In the genomic region with DNA sequence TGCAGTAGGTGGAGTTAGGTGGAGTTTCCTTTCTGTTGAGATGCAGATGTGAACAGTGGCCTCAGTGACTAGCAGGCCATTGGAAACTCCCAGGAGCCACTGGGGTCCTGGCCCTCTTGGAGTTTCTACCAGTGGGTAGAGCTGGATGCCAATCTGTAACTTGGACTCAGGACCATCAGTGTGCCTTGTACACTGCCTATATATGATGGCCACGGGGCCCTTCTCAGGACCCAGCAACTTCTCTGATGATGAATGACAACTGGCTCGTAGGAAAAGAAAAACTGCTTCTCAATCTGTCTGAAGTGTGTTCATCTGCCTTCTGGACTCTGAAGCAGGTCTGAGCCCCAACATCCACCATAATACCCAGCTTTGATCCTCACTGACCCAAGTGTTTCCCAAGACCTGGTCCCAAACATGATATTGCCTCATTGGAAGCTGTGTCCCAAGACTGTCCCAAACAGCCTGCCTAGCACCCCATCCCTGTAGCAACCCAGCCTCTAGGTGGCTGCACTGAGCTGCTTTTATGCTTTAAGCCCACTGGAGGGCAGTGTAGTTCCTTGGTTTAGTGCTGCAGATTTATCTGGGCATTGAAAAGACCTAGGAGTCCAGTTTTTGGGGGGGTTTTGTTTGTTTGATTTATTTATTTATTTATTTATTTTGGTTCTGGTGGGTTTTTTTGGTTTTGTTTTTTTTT, we compare ENCODE assay signal across 9 mouse cellular contexts. TPM values are rescaled to one million over a fixed set of nuclear protein-coding genes. Genes with fewer than 3 reads are reported as not detected.
DNase-seq lines count a peak whose midpoint lies in the region; ATAC-seq lines count a peak whose summit lies in the region.
"Had no signal": no experiment of that assay in that cellular context is flagged by ENCODE, and none has a peak within 500 bp of the region (broad histone marks: within the 10 kb centered on the region; RNA-seq: fewer than 3 reads in every experiment).

No protein-coding gene starts in this region.

- intact Hi-C loops in heart, postnatal 14 days (cut with DNase I): loop anchor here (1.0 to 5.0 kb wide), 4 partner anchors 49 to 1879 kb away; no protein-coding TSS in a partner anchor

- H3K9me3 ChIP-seq in forebrain, embryonic 12.5 days: no peaks in the 10 kb centered on the region
- no peaks in the 10 kb centered on the region for H3K9me3 ChIP-seq in liver, embryonic 16.5 days (replicated peaks; ENCODE audit: control insufficient read depth, low read length)
- H3K9me3 ChIP-seq in neural tube, embryonic 13.5 days: no peaks in the 10 kb centered on the region
- H3K9me3 ChIP-seq: liver, embryonic 15.5 days had no signal

- H3K4me2 ChIP-seq in forebrain, embryonic 12.5 days: no peak overlapping the region
- H3K4me2 ChIP-seq in liver, embryonic 16.5 days (ENCODE audit: low read depth, low read length): no peak overlapping the region
- no peak overlapping the region for H3K4me2 ChIP-seq in neural tube, embryonic 13.5 days
- H3K4me2 ChIP-seq: liver, embryonic 15.5 days had no signal

- no peak overlapping the region for H3K27ac ChIP-seq in forebrain, embryonic 12.5 days
- H3K27ac ChIP-seq in liver, embryonic 16.5 days (ENCODE audit: low read length): no peak overlapping the region
- no peak overlapping the region for H3K27ac ChIP-seq in neural tube, embryonic 13.5 days (replicated peaks)
- H3K27ac ChIP-seq: liver, embryonic 15.5 days had no signal

- 88% methylated on average over 2 of the region's 2 CpGs for WGBS in forebrain, embryonic 12.5 days
- WGBS in liver, embryonic 16.5 days (ENCODE audit: insufficient replicate concordance): 63% methylated on average over 2 of the region's 2 CpGs
- WGBS in neural tube, embryonic 13.5 days: 83% methylated on average over 2 of the region's 2 CpGs

- peak; percentile 68; the same call in 1 of the 2 replicates for ATAC-seq in forebrain, embryonic 12.5 days (ENCODE audit: low FRiP score)
- ATAC-seq in liver, embryonic 16.5 days (ENCODE audit: low read depth): 0 out of 2 replicates have a peak, but pooled peaks have one; percentile 32
- peak; percentile 70 for ATAC-seq in neural tube, embryonic 13.5 days (ENCODE audit: low read depth)

- H3K36me3 ChIP-seq in forebrain, embryonic 12.5 days (replicated peaks): peaks cover 27% of the 10 kb centered on the region
- peaks cover 14% of the 10 kb centered on the region for H3K36me3 ChIP-seq in liver, embryonic 16.5 days (ENCODE audit: control insufficient read depth, insufficient read depth)
- peaks cover 42% of the 10 kb centered on the region for H3K36me3 ChIP-seq in neural tube, embryonic 13.5 days

- no peak overlapping the region for H3K4me3 ChIP-seq in forebrain, embryonic 12.5 days (replicated peaks)
- H3K4me3 ChIP-seq in liver, embryonic 16.5 days (ENCODE audit: low read depth, low read length): no peak overlapping the region
- no peak overlapping the region for H3K4me3 ChIP-seq in neural tube, embryonic 13.5 days
- H3K4me3 ChIP-seq: liver, embryonic 15.5 days had no signal

- peak; percentile 84 for DNase-seq in ES-CJ7 (ENCODE audit: low read depth, low spot score)
- DNase-seq in c-Kit-positive CD71-positive TER-119-negative erythroid progenitor cells, embryonic 14.5 days (ENCODE audit: low read depth): peak; percentile 62
- DNase-seq in heart, postnatal 14 days: peak; percentile 64 to 81
- peak; percentile 77 to 81 for DNase-seq in kidney, postnatal 4 days
- peak; percentile 16 for DNase-seq in testis, postnatal 14 days (ENCODE audit: low spot score)

- no peaks in the 10 kb centered on the region for H3K4me1 ChIP-seq in forebrain, embryonic 12.5 days
- H3K4me1 ChIP-seq in liver, embryonic 16.5 days (ENCODE audit: control insufficient read depth, low read depth, low read length): no peaks in the 10 kb centered on the region; the same call in 1 of the 2 replicates
- H3K4me1 ChIP-seq in neural tube, embryonic 13.5 days (replicated peaks): no peaks in the 10 kb centered on the region
- H3K4me1 ChIP-seq: liver, embryonic 15.5 days had no signal

- H3K27me3 ChIP-seq in forebrain, embryonic 12.5 days: no peaks in the 10 kb centered on the region
- no peaks in the 10 kb centered on the region for H3K27me3 ChIP-seq in liver, embryonic 16.5 days (ENCODE audit: control insufficient read depth, insufficient read depth, low read depth, low read length)
- no peaks in the 10 kb centered on the region for H3K27me3 ChIP-seq in neural tube, embryonic 13.5 days
- H3K27me3 ChIP-seq: liver, embryonic 15.5 days had no signal

- no peak overlapping the region for H3K9ac ChIP-seq in forebrain, embryonic 12.5 days
- no peak overlapping the region for H3K9ac ChIP-seq in liver, embryonic 16.5 days (ENCODE audit: low read depth, low read length)
- no peak overlapping the region for H3K9ac ChIP-seq in neural tube, embryonic 13.5 days
- H3K9ac ChIP-seq: liver, embryonic 15.5 days had no signal

RNA-seq across cellular contexts. Expression of a gene that starts 40.9 kb away (rescaled TPM):
- 116 and 119 TPM in 2 replicates for polyA plus RNA-seq in forebrain, embryonic 12.5 days (2016; fragmentation: Nextera tagmentation; extraction: Ambion mirVana)
- total RNA-seq in heart, postnatal 14 days (2021): 10 to 100 TPM; 87.2 to 93.8 TPM
- 52.3 and 54.7 TPM in 2 replicates for polyA plus RNA-seq in liver, embryonic 16.5 days (2015; fragmentation: Nextera tagmentation; extraction: Ambion mirVana)
- polyA plus RNA-seq in neural tube, embryonic 13.5 days (2015; fragmentation: Nextera tagmentation; extraction: Ambion mirVana): 148 and 155 TPM in 2 replicates

RNA-seq across cellular contexts. Expression of a gene that starts 59.9 kb away (rescaled TPM):
- polyA plus RNA-seq in forebrain, embryonic 12.5 days (2016; fragmentation: Nextera tagmentation; extraction: Ambion mirVana): 68.3 and 69.7 TPM in 2 replicates
- total RNA-seq in heart, postnatal 14 days (2021): 100 to 1,000 TPM in 1 of 2 experiments, 10 to 100 TPM in 1; 93.5 to 101 TPM
- 10.1 and 11.2 TPM in 2 replicates for polyA plus RNA-seq in liver, embryonic 16.5 days (2015; fragmentation: Nextera tagmentation; extraction: Ambion mirVana)
- 53.9 and 56.4 TPM in 2 replicates for polyA plus RNA-seq in neural tube, embryonic 13.5 days (2015; fragmentation: Nextera tagmentation; extraction: Ambion mirVana)

Comparison
In these comparisons a context has a peak if more than half of its experiments do, and no peak if none do; other contexts are left out.
1. DNase-seq: peak in every context shown above with its lines; median percentile 84 in ES-CJ7; 79 in kidney, postnatal 4 days; 72 in heart, postnatal 14 days; 62 in c-Kit-positive CD71-positive TER-119-negative erythroid progenitor cells, embryonic 14.5 days; 16 in testis, postnatal 14 days.